In the genomic region with DNA sequence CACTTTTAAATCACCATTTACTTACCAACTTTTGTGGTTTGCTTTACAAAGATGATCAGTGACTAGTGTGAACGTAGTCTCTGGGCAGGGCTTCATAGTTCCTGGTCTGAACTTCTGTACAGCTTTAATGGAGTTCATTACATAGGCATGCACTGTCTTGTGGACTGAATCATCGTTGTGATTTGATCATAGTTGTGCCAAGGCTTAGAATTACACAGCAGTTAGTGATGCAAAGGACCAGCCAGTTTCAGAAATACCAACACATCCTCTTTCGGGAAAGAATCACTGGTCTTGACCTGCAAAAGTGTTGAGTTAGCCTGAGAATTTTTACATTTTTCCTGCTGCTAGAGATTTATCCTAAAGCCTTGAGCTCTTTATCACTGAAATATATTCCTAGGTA, we compare ENCODE assay signal across 18 mouse cellular contexts.
"Had no signal": no experiment of that assay in that cellular context is flagged by ENCODE, and none has a peak within 500 bp of the region (broad histone marks: within the 10 kb centered on the region; RNA-seq: fewer than 3 reads in every experiment).

No protein-coding gene starts in this region.

- H3K27ac ChIP-seq: midbrain, embryonic 10.5 days; midbrain, embryonic 12.5 days; neural tube, embryonic 13.5 days; neural tube, embryonic 15.5 days had no signal

- ATAC-seq: midbrain, embryonic 16.5 days had no signal

- H3K4me3 ChIP-seq: midbrain, embryonic 10.5 days; midbrain, embryonic 12.5 days; neural tube, embryonic 13.5 days; neural tube, embryonic 15.5 days had no signal

- DNase-seq: lung, adult 18-20 months; lung, embryonic 14.5 days; lung, postnatal 10 days; lung, postnatal 4 days; midbrain, embryonic 14.5 days; retina, postnatal 1 day; right cerebral cortex, adult 18-20 months; right cerebral cortex, postnatal 25 days; right cerebral cortex, postnatal 4 days; spleen, adult 18-20 months; thymus, adult 18-20 months; thymus, postnatal 14 days; thymus, postnatal 36 days had no signal
